Mouse (Mus musculus) CH12.LX (cell line): ENCODE measurements around the gene A030005K14Rik.

Experiments used
- EP300 ChIP-seq: IDR thresholded peaks from 2 replicates; pipeline ENCODE4 v1.6.1; 2011; ENCODE audit warnings: low read length, improper control_type of control experiment
- MAX ChIP-seq: IDR thresholded peaks from 2 replicates; pipeline ENCODE4 v1.6.1; 2011; ENCODE audit warnings: low read length, improper control_type of control experiment
- USF2 ChIP-seq: conservative IDR thresholded peaks from 2 replicates; pipeline ENCODE4 v1.6.1; 2011; ENCODE audit warnings: low read depth, low read length, improper control_type of control experiment

GRCm38 (mm10) chr1:83066577-83066976 is 7.4 kb upstream of the A030005K14Rik start:
- TF ChIP-seq MAX (no peak), EP300 (no peak), USF2 (no peak)
